Mouse (Mus musculus): ENCODE measurements at regions not wholly inside any gene's neighbourhood (a gene's known extent, or its start where the extent isn't known, plus 50 kb on each side); places are given as distances from the start of the nearest gene placed in this dataset. TPM values are rescaled to one million over a fixed set of nuclear protein-coding genes. Genes with fewer than 3 reads are reported as not detected.

DNA sequence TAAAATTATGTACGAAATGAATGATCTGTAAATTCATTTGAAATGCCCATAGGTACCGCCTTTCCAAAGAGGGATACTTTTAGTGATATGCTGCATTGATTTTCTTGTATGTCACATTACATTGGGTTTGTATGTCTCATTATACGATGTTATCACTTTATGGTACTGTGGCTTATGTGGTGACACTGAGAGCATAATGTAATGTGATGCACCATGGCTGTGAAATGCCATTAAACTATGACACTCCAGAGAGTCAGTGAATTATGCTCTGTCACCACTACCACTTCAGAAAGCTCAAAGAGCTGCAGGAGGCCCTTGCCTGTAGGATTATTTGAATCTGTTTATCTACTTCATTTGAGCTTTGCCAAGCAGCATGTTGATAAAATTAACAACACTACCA is 695.4 kb upstream of the Slc10a2 start:
- Histone ChIP-seq H3K27me3 (no peaks in the 10 kb centered on the region), H3K36me3 (replicated peaks) (no peaks in the 10 kb centered on the region), H3K27ac (no peak overlapping the region), H3K4me1 (no peaks in the 10 kb centered on the region), H3K9ac (no peak overlapping the region), H3K4me3 (replicated peaks) (no peak overlapping the region), H3K4me2 (no peak overlapping the region), H3K9me3 (no peaks in the 10 kb centered on the region)
- 82% methylated on average over 3 of the region's 3 CpGs for WGBS
- no peak for ATAC-seq (ENCODE audit: low FRiP score)

DNA sequence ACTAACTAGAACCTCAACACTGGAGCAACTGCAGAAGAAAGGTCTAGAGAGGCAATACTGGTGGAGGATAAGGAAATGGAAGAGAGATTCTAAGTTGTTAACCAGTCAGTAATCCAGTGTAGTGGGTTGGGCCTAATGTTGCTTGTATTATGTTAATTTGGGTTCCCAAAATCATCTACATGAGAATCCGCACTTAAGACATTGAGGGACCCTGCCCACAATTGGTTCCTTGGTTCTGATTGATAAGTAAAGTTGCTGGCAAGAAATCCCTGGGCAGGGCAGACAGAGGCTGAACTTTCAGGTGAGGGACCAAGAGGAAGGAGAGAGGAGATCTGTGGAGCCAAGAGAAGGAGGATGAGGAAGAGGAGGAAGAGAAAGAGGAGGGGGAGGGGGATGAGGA is 651.2 kb upstream of the Slc10a2 start:
- WGBS: 80% methylated on average over 1 of the region's 1 CpGs
- H3K27ac ChIP-seq: no peak overlapping the region
- no peaks in the 10 kb centered on the region for H3K27me3 ChIP-seq
- H3K4me3 ChIP-seq (replicated peaks): no peak overlapping the region
- no peak overlapping the region for H3K4me2 ChIP-seq
- ATAC-seq (ENCODE audit: low FRiP score): no peak
- no peaks in the 10 kb centered on the region for H3K4me1 ChIP-seq
- no peak overlapping the region for H3K9ac ChIP-seq
- H3K36me3 ChIP-seq (replicated peaks): no peaks in the 10 kb centered on the region
- H3K9me3 ChIP-seq: no peaks in the 10 kb centered on the region

DNA sequence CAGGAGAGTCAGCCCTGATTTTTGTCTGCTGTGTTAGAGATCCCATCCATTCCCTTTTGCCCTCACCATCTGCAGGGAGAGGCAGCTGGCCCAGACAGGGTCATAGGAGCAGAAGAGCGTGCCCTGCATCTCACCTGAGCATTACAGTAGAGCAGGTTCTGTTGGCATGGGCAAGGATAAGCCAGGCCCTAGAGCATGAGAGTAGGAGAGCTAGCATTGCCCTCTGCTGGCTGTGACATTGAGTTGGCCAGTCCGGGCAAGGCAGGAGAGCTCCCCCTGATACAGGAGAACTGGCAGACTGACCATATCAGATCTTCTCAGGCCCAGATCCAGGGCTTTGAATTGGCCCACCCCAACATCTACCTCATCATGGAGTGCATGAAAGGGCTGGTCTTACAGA is 634.4 kb upstream of the Slc10a2 start:
- no peak overlapping the region for H3K4me2 ChIP-seq
- no peaks in the 10 kb centered on the region for H3K36me3 ChIP-seq (replicated peaks)
- H3K9ac ChIP-seq: no peak overlapping the region
- ATAC-seq (ENCODE audit: low FRiP score): no peak
- H3K4me3 ChIP-seq (replicated peaks): no peak overlapping the region
- no peaks in the 10 kb centered on the region for H3K27me3 ChIP-seq
- H3K9me3 ChIP-seq: no peaks in the 10 kb centered on the region
- 80% methylated on average over 2 of the region's 2 CpGs for WGBS
- H3K27ac ChIP-seq: no peak overlapping the region
- H3K4me1 ChIP-seq: no peaks in the 10 kb centered on the region

DNA sequence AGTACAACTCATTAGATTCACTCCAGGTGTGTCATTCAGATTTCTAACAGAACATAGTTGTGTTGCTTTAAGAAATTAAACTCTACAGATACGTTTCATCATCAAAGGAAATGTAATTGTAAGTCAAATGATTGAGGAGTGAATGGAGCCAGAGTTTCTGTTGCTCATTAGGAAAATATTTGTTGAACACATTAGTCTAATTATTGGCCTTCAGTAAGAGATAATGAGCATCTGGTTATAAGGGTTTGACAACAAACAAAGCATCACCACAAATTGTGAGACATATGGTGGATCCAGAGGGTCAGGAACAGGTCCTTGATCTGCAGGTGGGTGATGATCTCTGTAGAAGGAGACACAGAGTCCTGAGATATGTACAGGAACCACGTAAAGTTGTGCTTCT is 622.3 kb upstream of the Slc10a2 start:
- no peak for ATAC-seq (ENCODE audit: low FRiP score)
- Histone ChIP-seq H3K9ac (no peak overlapping the region), H3K9me3 (no peaks in the 10 kb centered on the region), H3K4me3 (replicated peaks) (no peak overlapping the region), H3K27ac (no peak overlapping the region), H3K4me2 (no peak overlapping the region), H3K27me3 (no peaks in the 10 kb centered on the region), H3K36me3 (replicated peaks) (no peaks in the 10 kb centered on the region), H3K4me1 (no peaks in the 10 kb centered on the region)
- 57% methylated on average over 2 of the region's 2 CpGs for WGBS

DNA sequence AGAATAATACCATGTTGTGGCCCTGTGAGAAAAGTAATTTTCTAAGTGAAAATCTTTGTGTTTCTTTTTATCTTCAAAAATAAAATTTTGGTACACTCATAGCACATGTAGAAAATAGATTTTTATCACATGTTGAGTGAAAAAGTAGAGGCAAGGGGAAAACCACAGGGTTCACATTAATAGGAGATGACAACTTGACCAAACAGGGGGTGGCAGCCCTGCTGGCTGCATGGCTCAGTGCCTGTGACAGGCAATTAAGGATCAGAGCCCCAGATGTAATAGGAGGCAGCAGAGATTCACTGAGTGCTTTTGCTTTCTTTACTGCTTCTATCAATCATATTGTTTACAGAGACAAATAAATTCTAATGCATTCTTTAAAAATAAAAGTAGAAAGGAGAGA is 582.8 kb upstream of the Slc10a2 start:
- H3K9me3 ChIP-seq: no peaks in the 10 kb centered on the region
- H3K4me2 ChIP-seq: no peak overlapping the region
- no peak overlapping the region for H3K4me3 ChIP-seq (replicated peaks)
- no peaks in the 10 kb centered on the region for H3K27me3 ChIP-seq
- ATAC-seq (ENCODE audit: low FRiP score): 0 out of 2 replicates have a peak, but pooled peaks have one; percentile 69
- H3K36me3 ChIP-seq (replicated peaks): no peaks in the 10 kb centered on the region
- no peaks in the 10 kb centered on the region for H3K4me1 ChIP-seq
- no peak overlapping the region for H3K27ac ChIP-seq
- H3K9ac ChIP-seq: no peak overlapping the region

DNA sequence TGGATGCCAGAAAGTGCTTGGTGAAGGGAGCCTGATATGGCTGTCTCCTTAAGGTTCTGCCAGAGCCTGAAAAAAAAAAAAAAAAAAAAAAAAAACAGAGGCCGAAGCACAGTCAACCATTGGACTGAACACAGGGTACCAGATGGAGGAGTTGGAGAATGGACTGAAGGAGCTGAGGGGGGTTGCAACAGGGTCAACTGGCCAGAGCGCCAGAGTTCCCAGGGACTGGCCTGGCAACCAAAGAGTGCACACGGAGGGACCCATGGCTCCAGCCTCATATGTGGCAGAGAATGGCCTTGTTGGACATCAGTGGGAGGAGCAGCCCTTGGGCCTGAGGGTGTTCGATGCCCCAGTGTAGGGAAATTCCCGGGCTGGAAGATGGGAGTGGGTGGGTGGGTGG is 569.8 kb upstream of the Slc10a2 start:
- H3K27ac ChIP-seq: no peak overlapping the region
- 82% methylated on average over 5 of the region's 5 CpGs for WGBS
- H3K9me3 ChIP-seq: no peaks in the 10 kb centered on the region
- H3K4me2 ChIP-seq: no peak overlapping the region
- H3K27me3 ChIP-seq: no peaks in the 10 kb centered on the region
- no peak overlapping the region for H3K4me3 ChIP-seq (replicated peaks)
- no peak overlapping the region for H3K9ac ChIP-seq
- H3K36me3 ChIP-seq (replicated peaks): no peaks in the 10 kb centered on the region
- no peak for ATAC-seq (ENCODE audit: low FRiP score)
- no peaks in the 10 kb centered on the region for H3K4me1 ChIP-seq

Small RNAs in the stretch of these regions (microRNA-seq; reads per million reads assigned to microRNA genes)
- not detected for gene Gm22565
